Mouse (Mus musculus) stomach, embryonic 14.5 days (tissue): ENCODE results near the gene Sympk. TPM values are rescaled to one million over a fixed set of nuclear protein-coding genes. Genes with fewer than 3 reads are reported as not detected.

Experiments
- ATAC-seq: fragments of 200-750 bp; cut with Nextera tagmentation; 2 replicates; pipeline ENCODE4 v1.8.0; 2017; ENCODE audit warnings: low read depth, moderate TSS enrichment; ENCODE audit not compliant: insufficient number of reproducible peaks, insufficient read depth, low FRiP score
- H3K27ac ChIP-seq: fragments of 300-500 bp; sonication (generic); 2 replicates; pipeline ENCODE4 v1.5.1; 2014; ENCODE audit warnings: mild to moderate bottlenecking, low read length, moderate library complexity, mixed read lengths
- H3K27me3 ChIP-seq: fragments of 300-500 bp; sonication (generic); 2 replicates; pipeline ENCODE4 v1.6.1; 2014; ENCODE audit warnings: low read length, control low read depth, mixed read lengths; ENCODE audit not compliant: control insufficient read depth, insufficient read depth
- H3K36me3 ChIP-seq: fragments of 300-500 bp; sonication (generic); 2 replicates; pipeline ENCODE4 v1.6.1; 2014; ENCODE audit warnings: mild to moderate bottlenecking, control low read depth, low read length, moderate library complexity, mixed read lengths; ENCODE audit not compliant: control insufficient read depth, insufficient read depth
- H3K4me1 ChIP-seq: fragments of 300-500 bp; sonication (generic); 2 replicates; pipeline ENCODE4 v1.6.1; 2014; ENCODE audit warnings: low read length, control low read depth, mixed read lengths; ENCODE audit not compliant: control insufficient read depth, insufficient read depth
- H3K4me2 ChIP-seq: fragments of 300-500 bp; sonication (generic); replicated peaks from 2 replicates; pipeline ENCODE4 v1.6.1; 2014; ENCODE audit warnings: low read depth, low read length, control low read depth
- H3K4me3 ChIP-seq: fragments of 300-500 bp; sonication (generic); 2 replicates; pipeline ENCODE4 v1.5.1; 2014; ENCODE audit warnings: low read depth, low read length, control low read depth
- H3K9ac ChIP-seq: fragments of 300-500 bp; sonication (generic); replicated peaks from 2 replicates; pipeline ENCODE4 v1.6.1; 2014; ENCODE audit warnings: low read depth, mild to moderate bottlenecking, control low read depth, low read length, moderate library complexity, mixed read lengths
- H3K9me3 ChIP-seq: fragments of 300-500 bp; sonication (generic); 2 replicates; pipeline ENCODE4 v1.6.1; 2016; ENCODE audit warnings: low read depth, low read length, control low read depth; ENCODE audit not compliant: control insufficient read depth
- WGBS: fragments of 180-500 bp; shearing (Covaris S2); extraction: QIAGEN DNeasy Blood & Tissue Kit; methylation state at CpG from one replicate; pipeline ENCODE4 v1.1.7; 2014; 5-methylcytosine and 5-hydroxymethylcytosine counted together
- polyA plus RNA-seq: library from polyadenylated mRNA; unstranded; fragments of >200 nt; fragmentation: Nextera tagmentation; extraction: Ambion mirVana; gene quantifications from 2 replicates; pipeline ENCODE4 v1.2.1, GENCODE M21; 2014

The Sympk gene
- polyA plus RNA-seq, 1 experiment from 2014 or later, result 21.7 TPM

DNA sequence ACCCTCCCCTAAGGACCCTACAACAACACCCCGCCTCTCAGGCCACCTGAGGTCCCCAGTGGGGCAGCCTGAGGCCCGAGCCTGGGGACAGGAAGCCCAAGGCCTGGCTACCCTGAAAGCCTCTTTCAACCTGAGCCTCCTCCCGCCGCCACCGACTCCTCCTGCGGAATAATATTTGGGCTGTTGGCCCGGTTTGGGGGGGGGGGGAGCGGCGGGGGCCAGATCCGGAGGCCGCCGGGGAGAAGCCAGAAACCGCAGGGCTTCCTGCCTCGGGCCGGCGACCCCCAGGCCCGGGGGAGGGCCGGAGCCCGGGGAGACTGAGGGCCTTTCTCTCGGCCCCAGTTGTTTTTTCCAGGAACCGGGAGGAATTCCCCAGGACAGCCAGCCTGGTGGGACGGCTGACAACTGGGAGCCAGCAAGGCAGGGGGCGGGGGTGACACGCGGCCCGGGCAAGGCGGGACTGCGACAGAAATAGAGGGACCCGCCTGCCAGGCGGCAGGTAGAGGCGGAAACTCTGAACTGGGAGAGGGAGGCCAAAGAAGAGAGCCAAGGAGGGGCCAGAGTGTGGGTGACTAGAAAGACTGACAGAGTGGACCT, 12.1 kb upstream of the Sympk start:
- ATAC-seq, result peak; percentile 46; the same call in 1 of the 2 replicates

DNA sequence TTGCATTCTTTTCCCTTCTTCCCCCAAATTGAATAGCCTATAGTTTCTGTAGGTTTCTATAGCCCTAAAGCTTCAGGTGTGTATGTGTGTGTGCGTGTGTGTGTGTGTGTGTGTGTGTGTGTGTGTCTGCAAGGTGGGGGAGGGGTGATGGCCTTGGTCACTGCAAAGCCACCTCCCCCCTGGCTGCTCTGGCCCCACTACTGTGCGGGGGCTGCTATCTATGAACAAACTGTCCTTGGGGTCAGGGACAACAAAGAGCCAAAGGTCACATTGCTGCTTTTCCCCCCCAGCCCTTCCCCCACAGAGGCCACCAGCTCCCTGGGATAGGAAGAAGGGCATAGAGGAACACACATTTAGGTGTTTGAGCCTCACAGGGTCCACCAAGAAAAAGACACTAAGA, 11.3 kb upstream of the Sympk start:
- H3K27me3 ChIP-seq, result no peaks in the 10 kb centered on the region
- H3K27ac ChIP-seq, result no peak overlapping the region
- H3K9ac ChIP-seq, result no peak overlapping the region
- H3K4me2 ChIP-seq, result 0 out of 2 replicates have a peak overlapping the region, but pooled peaks have one; percentile 56
- ATAC-seq, result no peak
- H3K9me3 ChIP-seq, result no peaks in the 10 kb centered on the region
- WGBS, result 38% methylated on average over 2 of the region's 2 CpGs
- no peaks in the 10 kb centered on the region for H3K36me3 ChIP-seq
- peaks cover 15% of the 10 kb centered on the region; the same call in 1 of the 2 replicates for H3K4me1 ChIP-seq
- no peak overlapping the region for H3K4me3 ChIP-seq

More for the DNA sequence above, 12.1 kb upstream of the Sympk start:
- Histone ChIP-seq H3K4me1 (peaks cover 15% of the 10 kb centered on the region; the same call in 1 of the 2 replicates), H3K4me3 (peak overlapping the region; percentile 26), H3K27me3 (no peaks in the 10 kb centered on the region), H3K27ac (peak overlapping the region; percentile 83), H3K9ac (peak overlapping the region; percentile 52), H3K9me3 (no peaks in the 10 kb centered on the region), H3K4me2 (peak overlapping the region; percentile 56), H3K36me3 (peaks cover 3% of the 10 kb centered on the region; the same call in 1 of the 2 replicates)
- 2% methylated on average over 29 of the region's 31 CpGs for WGBS

DNA sequence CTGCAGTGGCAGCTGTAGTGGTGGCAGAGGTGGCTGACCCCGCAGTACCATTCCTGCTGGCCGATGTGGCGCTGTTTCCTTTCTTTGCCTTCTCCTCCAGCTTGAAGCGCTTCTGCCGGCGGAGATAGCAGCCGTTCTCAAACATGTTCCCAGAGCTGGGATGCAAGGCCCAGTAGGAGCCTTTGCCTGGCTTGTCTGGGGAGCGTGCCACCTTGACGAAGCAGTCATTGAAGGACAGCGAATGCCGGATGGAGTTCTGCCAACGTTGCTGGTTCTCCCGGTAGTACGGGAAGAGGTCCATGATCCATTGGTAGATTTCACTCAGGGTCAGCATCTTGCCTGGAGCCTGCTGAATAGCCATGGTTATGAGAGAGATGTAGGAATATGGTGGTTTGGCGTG, 9.7 kb upstream of the Sympk start:
- no peak overlapping the region for H3K9ac ChIP-seq
- no peak for ATAC-seq
- 67% methylated on average over 15 of the region's 15 CpGs for WGBS

DNA sequence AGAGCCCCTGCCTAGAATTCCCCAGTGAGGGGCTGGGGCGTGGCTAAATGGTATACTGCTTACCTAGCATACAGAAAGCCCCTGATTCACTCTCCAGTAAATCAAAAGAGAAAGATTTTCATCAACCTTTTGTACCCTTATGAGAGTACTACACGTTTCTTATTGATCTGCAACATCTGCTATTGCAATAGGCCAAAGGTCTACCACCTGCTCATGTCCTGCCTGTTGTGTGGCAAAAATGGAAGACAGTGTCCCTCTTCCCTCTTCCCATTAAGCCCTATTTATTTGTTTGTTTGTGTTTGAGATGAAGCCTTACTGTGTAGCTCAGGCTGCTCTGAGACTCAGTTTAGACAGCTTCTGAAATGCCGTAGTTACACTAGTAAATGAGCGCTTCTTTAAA, 8.1 kb upstream of the Sympk start:
- H3K9me3 ChIP-seq, result no peaks in the 10 kb centered on the region
- WGBS, result 83% methylated on average over 4 of the region's 4 CpGs
- no peak overlapping the region for H3K4me3 ChIP-seq
- no peak overlapping the region for H3K27ac ChIP-seq
- H3K4me1 ChIP-seq, result peaks cover 14% of the 10 kb centered on the region; the same call in 1 of the 2 replicates
- ATAC-seq, result no peak
- no peak overlapping the region for H3K4me2 ChIP-seq
- H3K9ac ChIP-seq, result no peak overlapping the region
- H3K27me3 ChIP-seq, result no peaks in the 10 kb centered on the region
- no peaks in the 10 kb centered on the region for H3K36me3 ChIP-seq

More for the DNA sequence above, 9.7 kb upstream of the Sympk start:
- no peak overlapping the region for H3K4me2 ChIP-seq
- no peak overlapping the region for H3K4me3 ChIP-seq
- no peaks in the 10 kb centered on the region for H3K36me3 ChIP-seq
- peaks cover 15% of the 10 kb centered on the region; the same call in 1 of the 2 replicates for H3K4me1 ChIP-seq
- H3K27me3 ChIP-seq, result no peaks in the 10 kb centered on the region
- no peak overlapping the region for H3K27ac ChIP-seq
- H3K9me3 ChIP-seq, result no peaks in the 10 kb centered on the region

DNA sequence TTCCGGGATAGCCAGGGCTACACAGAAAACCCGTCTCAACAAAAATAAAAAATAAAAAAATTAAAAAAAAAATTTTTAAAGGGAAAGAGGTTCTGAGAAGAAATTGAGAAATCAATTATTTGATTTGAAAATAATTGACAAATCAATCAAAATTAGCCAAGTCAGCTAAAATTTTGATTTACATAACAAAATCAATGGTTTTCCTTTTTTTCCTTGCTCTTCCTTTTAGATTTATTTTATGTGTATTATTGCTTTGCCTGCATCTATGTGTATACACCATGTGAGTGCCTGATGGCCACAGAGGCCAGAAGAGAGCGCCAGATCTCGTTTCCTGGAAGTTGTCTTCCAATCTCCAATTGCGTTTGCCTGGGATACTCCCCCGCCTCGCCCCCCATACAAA, 6.3 kb upstream of the Sympk start:
- Histone ChIP-seq H3K36me3 (no peaks in the 10 kb centered on the region), H3K27ac (no peak overlapping the region), H3K9me3 (no peaks in the 10 kb centered on the region), H3K4me1 (0 out of 2 replicates have a peak, but pooled peaks cover 3% of the 10 kb centered on the region), H3K4me2 (no peak overlapping the region), H3K4me3 (no peak overlapping the region), H3K27me3 (peaks cover 11% of the 10 kb centered on the region), H3K9ac (no peak overlapping the region)
- 86% methylated on average over 7 of the region's 7 CpGs for WGBS
- ATAC-seq, result no peak

DNA sequence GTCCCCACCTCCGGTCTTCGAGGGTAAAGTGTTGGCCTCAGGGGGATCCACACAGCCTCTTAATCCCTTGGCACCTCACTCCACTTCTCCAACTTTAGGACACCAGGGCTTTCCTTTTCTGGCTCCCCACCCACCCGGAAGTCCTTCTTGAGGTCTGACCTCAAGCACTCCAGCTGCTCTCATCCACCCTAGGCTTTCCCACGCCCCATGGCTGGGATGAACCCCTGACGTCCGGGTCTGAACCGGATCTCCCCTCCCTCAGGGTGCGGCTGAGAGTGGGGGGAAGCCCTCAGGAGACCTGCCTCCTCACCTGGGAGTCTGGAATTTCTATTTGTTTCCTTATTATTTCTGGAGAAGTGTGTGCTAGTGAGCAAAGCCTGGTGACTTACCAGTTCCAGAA, 3.1 kb upstream of the Sympk start:
- no peak for ATAC-seq
- peak overlapping the region; percentile 23; the same call in 1 of the 2 replicates for H3K4me2 ChIP-seq
- H3K36me3 ChIP-seq, result no peaks in the 10 kb centered on the region
- H3K9ac ChIP-seq, result no peak overlapping the region
- no peaks in the 10 kb centered on the region for H3K9me3 ChIP-seq
- WGBS, result 9% methylated on average over 8 of the region's 8 CpGs
- H3K27me3 ChIP-seq, result peaks cover 16% of the 10 kb centered on the region
- no peak overlapping the region for H3K27ac ChIP-seq
- H3K4me3 ChIP-seq, result peak overlapping the region; percentile 95; the same call in 1 of the 2 replicates
- peaks cover 14% of the 10 kb centered on the region for H3K4me1 ChIP-seq

DNA sequence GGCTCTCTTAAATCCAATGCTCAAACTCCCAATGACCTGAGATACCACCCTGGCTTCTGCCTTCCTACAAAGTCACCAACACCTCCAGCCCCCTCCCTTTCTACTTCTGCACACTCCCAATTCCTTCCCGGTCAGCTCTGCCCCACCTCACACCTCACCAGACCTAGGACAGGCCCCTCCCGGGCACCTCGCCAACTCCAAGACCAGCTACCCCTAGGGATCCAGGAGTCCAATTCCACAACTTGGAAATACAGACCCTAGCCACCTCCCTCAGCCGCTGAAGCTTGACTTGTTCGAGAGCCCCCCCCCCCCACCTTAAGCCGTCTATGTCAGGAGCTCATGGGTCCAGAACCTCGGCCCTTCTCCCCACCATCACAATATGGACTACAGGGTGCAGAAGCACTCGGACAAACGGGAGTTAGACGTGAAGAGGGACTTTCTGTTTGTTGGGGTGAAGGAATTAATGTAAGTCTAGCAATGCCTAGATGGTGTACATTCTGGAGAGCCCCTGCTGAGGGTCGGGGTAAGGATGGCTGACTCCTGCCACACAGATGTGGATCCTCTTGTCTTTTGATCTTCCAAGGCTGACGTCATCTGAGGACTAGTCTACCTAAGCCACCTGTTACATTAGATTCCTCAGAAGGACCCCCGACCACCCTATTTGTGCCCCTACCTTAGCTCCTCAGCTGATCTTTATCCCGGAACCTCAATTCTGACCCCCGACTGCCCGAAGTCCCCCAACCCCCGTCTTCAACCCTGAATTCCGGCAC, 1.8 kb upstream of the Sympk start:
- no peaks in the 10 kb centered on the region for H3K9me3 ChIP-seq
- H3K4me1 ChIP-seq, result peaks cover 14% of the 10 kb centered on the region
- no peak overlapping the region; the same call in 1 of the 2 replicates for H3K27ac ChIP-seq
- no peak for ATAC-seq
- peak overlapping the region; percentile 23; the same call in 1 of the 2 replicates for H3K4me2 ChIP-seq
- H3K4me3 ChIP-seq, result peak overlapping the region; percentile 95
- H3K27me3 ChIP-seq, result peaks cover 16% of the 10 kb centered on the region
- H3K9ac ChIP-seq, result no peak overlapping the region; the same call in 1 of the 2 replicates
- 46% methylated on average over 18 of the region's 18 CpGs for WGBS
- no peaks in the 10 kb centered on the region for H3K36me3 ChIP-seq

DNA sequence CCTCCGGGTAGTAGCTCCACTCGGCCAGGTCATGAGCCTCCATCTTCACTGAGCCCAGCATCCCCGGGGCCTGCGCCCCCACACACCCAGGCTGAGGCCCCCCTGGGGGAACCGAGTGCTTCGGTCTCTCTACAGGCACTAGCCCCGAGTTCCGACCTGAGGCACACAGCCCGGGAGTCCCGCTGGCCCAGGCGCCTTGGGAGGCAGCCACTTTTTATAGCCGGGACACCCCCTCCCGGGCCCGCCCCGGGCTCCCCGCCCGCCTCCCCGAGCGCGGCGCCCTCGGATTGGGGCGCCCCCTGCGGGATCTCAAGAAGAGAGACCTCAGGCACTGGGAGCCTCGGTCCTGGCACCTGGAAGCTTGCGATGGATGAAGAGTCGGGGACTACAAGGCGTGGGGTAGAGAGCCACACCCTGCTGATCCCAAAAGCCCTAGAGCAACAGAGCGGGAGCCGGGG, 791 bp upstream of the Sympk start, which contains the start of gene Foxa3:
Gene Foxa3 (minus strand): TSS at position 182 of the 458 bp plus-strand sequence.
- peak within 1 kb of the TSS; percentile 92 for H3K9ac ChIP-seq
- peak; percentile 51 for ATAC-seq
- WGBS, result 3% methylated on average over 30 of the region's 30 CpGs

More for the DNA sequence above, 791 bp upstream of the Sympk start, which contains the start of gene Foxa3:
- H3K27ac ChIP-seq, result peak within 1 kb of the TSS; percentile 48
- peaks cover 16% of the 10 kb centered on the region for H3K27me3 ChIP-seq
- peaks cover 14% of the 10 kb centered on the region for H3K4me1 ChIP-seq
- H3K9me3 ChIP-seq, result no peaks in the 10 kb centered on the region
- H3K4me2 ChIP-seq, result peak within 1 kb of the TSS; percentile 59
- no peaks in the 10 kb centered on the region for H3K36me3 ChIP-seq
- peak within 1 kb of the TSS; percentile 95 for H3K4me3 ChIP-seq
